Mouse (Mus musculus) neural tube, embryonic 14.5 days (tissue): ENCODE measurements around the gene Hyal3. TPM values are rescaled to one million over a fixed set of nuclear protein-coding genes. Genes with fewer than 3 reads are reported as not detected.
"Not testable (repeated sequence)": the region's sequence is repeated elsewhere in the genome, so short reads cannot be mapped to it uniquely, and the experiment has no call there.

ENCODE experiments used
- ATAC-seq: fragments of 200-750 bp; cut with Nextera tagmentation; 2 replicates; pipeline ENCODE4 v1.8.0; 2017; ENCODE audit warnings: low read depth, mild to moderate bottlenecking, moderate TSS enrichment, moderate library complexity
- H3K27ac ChIP-seq: fragments of 300-500 bp; sonication (generic); 2 replicates; pipeline ENCODE4 v1.5.1; 2014; ENCODE audit warnings: low read depth, mild to moderate bottlenecking, control low read depth, low read length, moderate library complexity, mixed read lengths
- H3K27me3 ChIP-seq: fragments of 300-500 bp; sonication (generic); 2 replicates; pipeline ENCODE4 v1.6.1; 2014; ENCODE audit warnings: low read length; ENCODE audit not compliant: control insufficient read depth, insufficient read depth
- H3K36me3 ChIP-seq: fragments of 300-500 bp; sonication (generic); 2 replicates; pipeline ENCODE4 v1.6.1; 2014; ENCODE audit warnings: low read length, mixed read lengths; ENCODE audit not compliant: control insufficient read depth, insufficient read depth
- H3K4me1 ChIP-seq: fragments of 300-500 bp; sonication (generic); 2 replicates; pipeline ENCODE4 v1.6.1; 2014; ENCODE audit warnings: low read length; ENCODE audit not compliant: control insufficient read depth, insufficient read depth
- H3K4me2 ChIP-seq: fragments of 300-500 bp; sonication (generic); 2 replicates; pipeline ENCODE4 v1.6.1; 2014; ENCODE audit warnings: mild to moderate bottlenecking, low read depth, low read length, control low read depth
- H3K4me3 ChIP-seq: fragments of 300-500 bp; sonication (generic); 2 replicates; pipeline ENCODE4 v1.5.1; 2014; ENCODE audit warnings: low read depth, low read length, control low read depth, mixed read lengths
- H3K9ac ChIP-seq: fragments of 300-500 bp; sonication (generic); replicated peaks from 2 replicates; pipeline ENCODE4 v1.6.1; 2014; ENCODE audit warnings: low read depth, mild to moderate bottlenecking, control low read depth, low read length, mixed read lengths
- H3K9me3 ChIP-seq: fragments of 300-500 bp; sonication (generic); 2 replicates; pipeline ENCODE4 v1.6.1; 2016; ENCODE audit warnings: low read length; ENCODE audit not compliant: control insufficient read depth
- WGBS: fragments of 180-500 bp; shearing (Covaris S2); extraction: QIAGEN DNeasy Blood & Tissue Kit; methylation state at CpG from one replicate; pipeline ENCODE4 v1.1.7; 2014; 5-methylcytosine and 5-hydroxymethylcytosine counted together
- polyA plus RNA-seq: library from polyadenylated mRNA; unstranded; fragments of >200 nt; fragmentation: Nextera tagmentation; extraction: Ambion mirVana; gene quantifications from 2 replicates; pipeline ENCODE4 v1.2.1, GENCODE M21; 2014

Gene Hyal3
- polyA plus RNA-seq, 1 experiment from 2014 or later: 2.1 TPM

- Histone ChIP-seq H3K4me2 (peak within 1 kb of the TSS; percentile 95), H3K9ac (peak within 1 kb of the TSS; percentile 86), H3K4me1 (peaks cover 45% of the 10 kb centered on the region), H3K27ac (peak within 1 kb of the TSS; percentile 85), H3K27me3 (no peaks in the 10 kb centered on the region), H3K9me3 (no peaks in the 10 kb centered on the region), H3K4me3 (peak within 1 kb of the TSS; percentile 88), H3K36me3 (peaks cover 27% of the 10 kb centered on the region)
- no peak for ATAC-seq
- 10% methylated on average over 18 of the region's 18 CpGs for WGBS
Measured at GRCm38 (mm10) chr9:107567702-107568319, 12.8 kb upstream of the Hyal3 start, which contains the start of gene Hyal2. Gene Hyal2, plus strand, starts transcription at chr9:107567945.

- Histone ChIP-seq H3K9me3 (no peaks in the 10 kb centered on the region), H3K4me1 (peaks cover 41% of the 10 kb centered on the region), H3K4me3 (peak overlapping the region; percentile 88), H3K27ac (peak overlapping the region; percentile 85), H3K9ac (peak overlapping the region; percentile 86), H3K36me3 (peaks cover 27% of the 10 kb centered on the region), H3K4me2 (peak overlapping the region; percentile 95), H3K27me3 (no peaks in the 10 kb centered on the region)
- ATAC-seq: peak; percentile 84
- under 1% methylated on average over 38 of the region's 41 CpGs for WGBS
Measured at GRCm38 (mm10) chr9:107568331-107569261, 12.0 kb upstream of the Hyal3 start.

GRCm38 (mm10) chr9:107569270-107569669 is 11.3 kb upstream of the Hyal3 start:
- H3K4me3 ChIP-seq: peak overlapping the region; percentile 88
- H3K27me3 ChIP-seq: no peaks in the 10 kb centered on the region
- 1% methylated on average over 23 of the region's 23 CpGs for WGBS
- no peaks in the 10 kb centered on the region for H3K9me3 ChIP-seq
- H3K27ac ChIP-seq: peak overlapping the region; percentile 85
- H3K4me2 ChIP-seq: peak overlapping the region; percentile 95
- H3K4me1 ChIP-seq: peaks cover 35% of the 10 kb centered on the region
- peak overlapping the region; percentile 86 for H3K9ac ChIP-seq
- peaks cover 27% of the 10 kb centered on the region for H3K36me3 ChIP-seq
- ATAC-seq: peak; percentile 21

GRCm38 (mm10) chr9:107570016-107570415 is 10.6 kb upstream of the Hyal3 start:
- H3K4me1 ChIP-seq: peaks cover 35% of the 10 kb centered on the region
- H3K9me3 ChIP-seq: no peaks in the 10 kb centered on the region
- no peaks in the 10 kb centered on the region for H3K27me3 ChIP-seq
- peak overlapping the region; percentile 95 for H3K4me2 ChIP-seq
- H3K4me3 ChIP-seq: peak overlapping the region; percentile 88
- H3K36me3 ChIP-seq: peaks cover 30% of the 10 kb centered on the region
- peak overlapping the region; percentile 86 for H3K9ac ChIP-seq
- WGBS: 50% methylated on average over 13 of the region's 13 CpGs
- H3K27ac ChIP-seq: no peak overlapping the region
- ATAC-seq: no peak

- H3K27ac ChIP-seq: no peak overlapping the region
- no peaks in the 10 kb centered on the region for H3K27me3 ChIP-seq
- peak overlapping the region; percentile 88; the same call in 1 of the 2 replicates for H3K4me3 ChIP-seq
- no peak for ATAC-seq
- peak overlapping the region; percentile 95 for H3K4me2 ChIP-seq
- 97% methylated on average over 21 of the region's 21 CpGs for WGBS
- H3K9me3 ChIP-seq: no peaks in the 10 kb centered on the region
- H3K4me1 ChIP-seq: peaks cover 35% of the 10 kb centered on the region
- peaks cover 24% of the 10 kb centered on the region for H3K36me3 ChIP-seq
- peak overlapping the region; percentile 21; the same call in 1 of the 2 replicates for H3K9ac ChIP-seq
Measured at GRCm38 (mm10) chr9:107570845-107571244, 9.8 kb upstream of the Hyal3 start.

GRCm38 (mm10) chr9:107571534-107572326 is 8.9 kb upstream of the Hyal3 start:
- Histone ChIP-seq H3K36me3 (peaks cover 24% of the 10 kb centered on the region), H3K9ac (no peak overlapping the region), H3K4me1 (peaks cover 35% of the 10 kb centered on the region), H3K27me3 (no peaks in the 10 kb centered on the region), H3K4me2 (0 out of 2 replicates have a peak overlapping the region, but pooled peaks have one; percentile 95), H3K9me3 (no peaks in the 10 kb centered on the region), H3K27ac (no peak overlapping the region), H3K4me3 (no peak overlapping the region)
- WGBS: 94% methylated on average over 22 of the region's 22 CpGs
- no peak for ATAC-seq

GRCm38 (mm10) chr9:107572327-107572662 is 8.3 kb upstream of the Hyal3 start:
- no peak overlapping the region for H3K27ac ChIP-seq
- WGBS: 100% methylated on average over 2 of the region's 2 CpGs
- peaks cover 31% of the 10 kb centered on the region for H3K4me1 ChIP-seq

GRCm38 (mm10) chr9:107573774-107574173 is 6.8 kb upstream of the Hyal3 start:
- H3K9ac ChIP-seq, H3K4me2 ChIP-seq, H3K27ac ChIP-seq, H3K27me3 ChIP-seq, H3K4me3 ChIP-seq, H3K9me3 ChIP-seq, ATAC-seq: not testable (repeated sequence)
- Histone ChIP-seq H3K4me1 (peaks cover 20% of the 10 kb centered on the region), H3K36me3 (peaks cover 24% of the 10 kb centered on the region)
- WGBS: 84% methylated on average over 6 of the region's 6 CpGs

More at GRCm38 (mm10) chr9:107572327-107572662, 8.3 kb upstream of the Hyal3 start:
- Histone ChIP-seq H3K9me3 (no peaks in the 10 kb centered on the region), H3K27me3 (no peaks in the 10 kb centered on the region), H3K4me3 (no peak overlapping the region), H3K4me2 (no peak overlapping the region), H3K36me3 (peaks cover 24% of the 10 kb centered on the region), H3K9ac (no peak overlapping the region)
- ATAC-seq: no peak
